In the genomic region with DNA sequence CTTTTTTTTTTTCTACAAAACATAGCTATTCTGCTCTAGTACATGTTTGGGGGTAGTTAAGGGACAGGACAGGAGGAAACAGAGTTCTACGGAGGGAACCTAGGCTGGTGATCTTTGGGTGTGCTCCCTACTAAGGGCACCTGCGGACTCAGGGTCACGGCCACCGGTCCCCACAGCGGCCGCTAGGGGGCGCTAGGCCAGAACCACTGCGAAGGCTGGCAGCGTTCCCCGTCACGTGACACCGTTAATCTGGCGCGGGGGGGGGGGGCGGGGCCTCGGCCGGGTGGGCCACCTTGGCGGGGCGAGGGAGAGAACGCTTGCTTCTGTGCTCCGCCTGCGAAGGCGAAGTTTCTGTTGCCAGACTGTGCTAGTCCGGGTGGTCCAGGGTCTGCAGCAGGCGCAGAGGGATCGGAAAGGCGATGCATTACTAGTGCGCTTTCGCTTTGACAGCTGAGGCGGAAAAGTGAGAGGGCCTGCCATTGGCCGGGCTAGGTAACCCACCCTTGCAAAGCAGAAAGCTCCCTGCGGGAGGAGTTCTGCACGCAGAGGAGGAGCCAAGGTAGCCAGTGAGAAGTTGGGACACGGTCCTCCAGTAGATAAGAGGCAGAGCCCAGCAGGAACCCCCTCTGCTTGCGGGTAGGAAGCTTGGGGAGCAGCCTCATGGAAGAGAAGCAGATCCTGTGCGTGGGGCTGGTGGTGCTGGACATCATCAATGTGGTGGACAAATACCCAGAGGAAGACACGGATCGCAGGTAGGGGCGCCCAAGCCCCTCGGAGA, we compare ENCODE assay signal across 8 mouse cellular contexts. TPM values are rescaled to one million over a fixed set of nuclear protein-coding genes. Genes with fewer than 3 reads are reported as not detected.
DNase-seq lines count a peak whose midpoint lies in the region; ATAC-seq and TF ChIP-seq lines count a peak whose summit lies in the region.

A gene (plus strand): TSS at position 176 of the 778 bp plus-strand sequence.

- peaks cover 83% of the 10 kb centered on the region for H3K27me3 ChIP-seq in CH12.LX (replicated peaks)
- no peaks in the 10 kb centered on the region for H3K27me3 ChIP-seq in forebrain, embryonic 11.5 days (ENCODE audit: control insufficient read depth, insufficient read depth, low read length)
- H3K27me3 ChIP-seq in heart, embryonic 15.5 days = no peaks in the 10 kb centered on the region
- no peaks in the 10 kb centered on the region for H3K27me3 ChIP-seq in liver, embryonic 13.5 days
- H3K27me3 ChIP-seq in stomach, embryonic 14.5 days (ENCODE audit: control insufficient read depth, insufficient read depth, low read length) = no peaks in the 10 kb centered on the region

- no peaks in the 10 kb centered on the region for H3K79me2 ChIP-seq in CH12.LX (replicated peaks; ENCODE audit: control insufficient read depth, extremely low read depth, insufficient read depth, poor library complexity, severe bottlenecking)

- TF ChIP-seq RAD21 in CH12.LX (IDR thresholded peaks at IDR 0.05; ENCODE audit: low read depth, low read length) = no peak; the same call in none of the 2 replicates

- H3K9ac ChIP-seq in CH12.LX (ENCODE audit: insufficient read depth, low read depth) = peak within 1 kb of the TSS; percentile 48
- H3K9ac ChIP-seq in forebrain, embryonic 11.5 days (ENCODE audit: low read length) = peak within 1 kb of the TSS; percentile 65
- peak within 1 kb of the TSS; percentile 62 for H3K9ac ChIP-seq in heart, embryonic 15.5 days
- peak within 1 kb of the TSS; percentile 76 for H3K9ac ChIP-seq in liver, embryonic 13.5 days
- H3K9ac ChIP-seq in stomach, embryonic 14.5 days (replicated peaks; ENCODE audit: low read depth, low read length) = peak within 1 kb of the TSS; percentile 37

- peak; percentile 54 to 81; a peak in 3 of 4 replicates for TF ChIP-seq CTCF in CH12.LX (conservative IDR thresholded peaks at IDR 0.05 in 1 of 2, IDR thresholded peaks at IDR 0.05 in 1 of 2; ENCODE audit: low read depth in 2 of 2, low read length in 2 of 2)

- TF ChIP-seq EP300 in CH12.LX (IDR thresholded peaks at IDR 0.05; ENCODE audit: low read length) = no peak

- 1% methylated on average over 37 of the region's 40 CpGs for WGBS in forebrain, embryonic 11.5 days
- 2% methylated on average over 39 of the region's 40 CpGs for WGBS in heart, embryonic 15.5 days
- 2% methylated on average over 40 of the region's 40 CpGs for WGBS in liver, embryonic 13.5 days (ENCODE audit: insufficient replicate concordance)
- WGBS in stomach, embryonic 14.5 days = 1% methylated on average over 39 of the region's 40 CpGs

- H3K4me2 ChIP-seq in CH12.LX (ENCODE audit: insufficient read depth, low read depth, poor library complexity, severe bottlenecking) = peak within 1 kb of the TSS; percentile 54
- peak within 1 kb of the TSS; percentile 77 for H3K4me2 ChIP-seq in forebrain, embryonic 11.5 days (ENCODE audit: low read depth, low read length, severe bottlenecking)
- H3K4me2 ChIP-seq in heart, embryonic 15.5 days = peak within 1 kb of the TSS; percentile 79
- peak within 1 kb of the TSS; percentile 87 for H3K4me2 ChIP-seq in liver, embryonic 13.5 days
- H3K4me2 ChIP-seq in stomach, embryonic 14.5 days (replicated peaks; ENCODE audit: low read depth, low read length) = peak within 1 kb of the TSS; percentile 84

- H3K4me1 ChIP-seq in CH12.LX (ENCODE audit: control insufficient read depth in 1 of 2, insufficient read depth in 2 of 2) = peaks cover 8 to 40% of the 10 kb centered on the region in 2 experiments; a peak in 3 of 4 replicates
- peaks cover 10% of the 10 kb centered on the region for H3K4me1 ChIP-seq in forebrain, embryonic 11.5 days (replicated peaks; ENCODE audit: control insufficient read depth, insufficient read depth, low read length)
- peaks cover 41% of the 10 kb centered on the region for H3K4me1 ChIP-seq in heart, embryonic 15.5 days (replicated peaks)
- peaks cover 68% of the 10 kb centered on the region for H3K4me1 ChIP-seq in liver, embryonic 13.5 days (replicated peaks)
- peaks cover 18% of the 10 kb centered on the region for H3K4me1 ChIP-seq in stomach, embryonic 14.5 days (ENCODE audit: control insufficient read depth, insufficient read depth, low read length)

- no peaks in the 10 kb centered on the region for H3K9me3 ChIP-seq in CH12.LX (replicated peaks; ENCODE audit: low read length)
- no peaks in the 10 kb centered on the region for H3K9me3 ChIP-seq in forebrain, embryonic 11.5 days (ENCODE audit: control insufficient read depth, low read length)
- no peaks in the 10 kb centered on the region for H3K9me3 ChIP-seq in heart, embryonic 15.5 days (replicated peaks)
- no peaks in the 10 kb centered on the region for H3K9me3 ChIP-seq in liver, embryonic 13.5 days (replicated peaks)
- no peaks in the 10 kb centered on the region for H3K9me3 ChIP-seq in stomach, embryonic 14.5 days (ENCODE audit: control insufficient read depth, low read depth, low read length)

- TF ChIP-seq POLR2A in CH12.LX (IDR thresholded peaks at IDR 0.05; ENCODE audit: low read depth, low read length) = peak; percentile 44; the same call in 1 of the 2 replicates

- peak; percentile 90 for DNase-seq in CH12.LX (ENCODE audit: extremely low read depth)
- peak; percentile 88 for DNase-seq in c-Kit-positive CD71-negative TER-119-negative erythroid progenitor cells, embryonic 14.5 days (ENCODE audit: low read depth)
- peak; percentile 98 for DNase-seq in forebrain, embryonic 11.5 days (ENCODE audit: low spot score)
- peak; percentile 94 for DNase-seq in kidney, postnatal 14 days
- peak; percentile 85 for DNase-seq in liver, embryonic 13.5 days
- peak; percentile 89 to 93 for DNase-seq in natural killer cell, adult 2 months (ENCODE audit: low spot score in 2 of 2)

- H3K27ac ChIP-seq in CH12.LX (ENCODE audit: insufficient read depth, low read depth) = no peak within 1 kb of the TSS
- peak within 1 kb of the TSS; percentile 71; the same call in 1 of the 2 replicates for H3K27ac ChIP-seq in forebrain, embryonic 11.5 days (ENCODE audit: low read depth, low read length)
- peak within 1 kb of the TSS; percentile 84 for H3K27ac ChIP-seq in heart, embryonic 15.5 days
- H3K27ac ChIP-seq in liver, embryonic 13.5 days = peak within 1 kb of the TSS; percentile 81
- H3K27ac ChIP-seq in stomach, embryonic 14.5 days (ENCODE audit: low read length) = peak within 1 kb of the TSS; percentile 81

- dilution Hi-C loops in CH12.LX (cut with MboI; ENCODE audit: extremely low pct_ligation_motif_present, extremely low pct_unique_long_range_greater_than_20kb, low sequenced_read_pairs) = no loop called here

- in situ Hi-C loops in CH12.LX (cut with MboI; ENCODE audit: low pct_ligation_motif_present, low pct_unique_long_range_greater_than_20kb, low sequenced_read_pairs) = loop anchor here (5.0 kb wide), 1 partner anchor 119 kb away; no protein-coding TSS in a partner anchor

- no peaks in the 10 kb centered on the region for H3K36me3 ChIP-seq in CH12.LX (replicated peaks in 1 of 2; ENCODE audit: control insufficient read depth in 1 of 2, insufficient read depth in 1 of 2, low read length in 1 of 2)
- no peaks in the 10 kb centered on the region for H3K36me3 ChIP-seq in forebrain, embryonic 11.5 days (ENCODE audit: control insufficient read depth, insufficient read depth, low read length)
- peaks cover 12% of the 10 kb centered on the region; the same call in 1 of the 2 replicates for H3K36me3 ChIP-seq in heart, embryonic 15.5 days
- H3K36me3 ChIP-seq in liver, embryonic 13.5 days = peaks cover 52% of the 10 kb centered on the region
- H3K36me3 ChIP-seq in stomach, embryonic 14.5 days (ENCODE audit: control insufficient read depth, insufficient read depth, low read length) = peaks cover 37% of the 10 kb centered on the region

- peak; percentile 78 for ATAC-seq in forebrain, embryonic 11.5 days (replicated peaks; ENCODE audit: low FRiP score)
- ATAC-seq in heart, embryonic 15.5 days (replicated peaks; ENCODE audit: insufficient number of reproducible peaks, insufficient read depth, low FRiP score, low read depth) = peak; percentile 83
- ATAC-seq in liver, embryonic 13.5 days (ENCODE audit: low read depth) = peak; percentile 92
- ATAC-seq in stomach, embryonic 14.5 days (ENCODE audit: insufficient number of reproducible peaks, insufficient read depth, low FRiP score, low read depth) = peak; percentile 85

- H3K4me3 ChIP-seq in CH12.LX (replicated peaks in 1 of 3; ENCODE audit: low read depth in 2 of 3, low read length in 2 of 3, poor library complexity in 1 of 3) = peak within 1 kb of the TSS; percentile 60 to 68 (median 68)
- H3K4me3 ChIP-seq in forebrain, embryonic 11.5 days (ENCODE audit: low read depth, low read length) = peak within 1 kb of the TSS; percentile 45
- H3K4me3 ChIP-seq in heart, embryonic 15.5 days = peak within 1 kb of the TSS; percentile 60
- H3K4me3 ChIP-seq in liver, embryonic 13.5 days (replicated peaks) = peak within 1 kb of the TSS; percentile 69
- peak within 1 kb of the TSS; percentile 37 for H3K4me3 ChIP-seq in stomach, embryonic 14.5 days (ENCODE audit: low read depth, low read length)

TF ChIP-seq in CH12.LX, 34 proteins besides CTCF, POLR2A, EP300 and RAD21 (continues in another document):
- 0 out of 2 replicates have a peak, but pooled peaks have one; percentile 14 for TF ChIP-seq MEF2A (IDR thresholded peaks at IDR 0.05; ENCODE audit: borderline replicate concordance, low read depth, low read length)
- 0 out of 2 replicates have a peak, but pooled peaks have one; percentile 50 for TF ChIP-seq MAZ (IDR thresholded peaks at IDR 0.05; ENCODE audit: low read depth, low read length)
- TF ChIP-seq JUND (conservative IDR thresholded peaks at IDR 0.05; ENCODE audit: low read depth, low read length) = no peak
- peak; percentile 40; the same call in 1 of the 2 replicates for TF ChIP-seq MAX (IDR thresholded peaks at IDR 0.05; ENCODE audit: low read length)
- TF ChIP-seq NELFE (IDR thresholded peaks at IDR 0.05; ENCODE audit: low read depth, low read length) = peak; percentile 35; the same call in 1 of the 2 replicates
- 0 out of 2 replicates have a peak, but pooled peaks have one; percentile 67 for TF ChIP-seq SIN3A (IDR thresholded peaks at IDR 0.05; ENCODE audit: low read length)
- peak; percentile 27; the same call in 1 of the 2 replicates for TF ChIP-seq IRF4 (IDR thresholded peaks at IDR 0.05; ENCODE audit: low read depth, low read length)
- peak; percentile 85 for TF ChIP-seq BHLHE40 (IDR thresholded peaks at IDR 0.05; ENCODE audit: low read depth, low read length)
- peak; percentile 51 for TF ChIP-seq HCFC1 (IDR thresholded peaks at IDR 0.05; ENCODE audit: low read depth, low read length)
- peak; percentile 36 for TF ChIP-seq SMC3 (IDR thresholded peaks at IDR 0.05; ENCODE audit: low read depth, low read length)

RNA-seq across cellular contexts. Expression of the gene that starts here (rescaled TPM):
- 3.7 and 5.7 TPM in 2 replicates for total RNA-seq in CH12.LX (2012; rRNA removed)
- total RNA-seq in CH12.LX (2014; rRNA removed) = 1.9 and 2.5 TPM in 2 replicates
- 2.9 and 3.7 TPM in 2 replicates for polyA plus RNA-seq in CH12.LX (2012; ENCODE audit: insufficient read length, low read depth)
- 6.9 and 7.1 TPM in 2 replicates for polyA plus RNA-seq in forebrain, embryonic 11.5 days (2014; fragmentation: Nextera tagmentation; extraction: Ambion mirVana)
- polyA plus RNA-seq in heart, embryonic 15.5 days (2015; fragmentation: Nextera tagmentation; extraction: Ambion mirVana) = 12.4 and 13.9 TPM in 2 replicates
- 33.9 and 37.6 TPM in 2 replicates for polyA plus RNA-seq in liver, embryonic 13.5 days (2015; fragmentation: Nextera tagmentation; extraction: Ambion mirVana)
- 19.2 and 24.2 TPM in 2 replicates for polyA plus RNA-seq in stomach, embryonic 14.5 days (2014; fragmentation: Nextera tagmentation; extraction: Ambion mirVana)
